Mouse (Mus musculus) kidney, postnatal 10 days (tissue): ENCODE data around the gene Nckipsd.

Source experiments
- DNase-seq: peaks from one replicate; pipeline ENCODE4 v3.0.0; 2021; ENCODE audit warnings: mixed read lengths

Nckipsd gene

DNA sequence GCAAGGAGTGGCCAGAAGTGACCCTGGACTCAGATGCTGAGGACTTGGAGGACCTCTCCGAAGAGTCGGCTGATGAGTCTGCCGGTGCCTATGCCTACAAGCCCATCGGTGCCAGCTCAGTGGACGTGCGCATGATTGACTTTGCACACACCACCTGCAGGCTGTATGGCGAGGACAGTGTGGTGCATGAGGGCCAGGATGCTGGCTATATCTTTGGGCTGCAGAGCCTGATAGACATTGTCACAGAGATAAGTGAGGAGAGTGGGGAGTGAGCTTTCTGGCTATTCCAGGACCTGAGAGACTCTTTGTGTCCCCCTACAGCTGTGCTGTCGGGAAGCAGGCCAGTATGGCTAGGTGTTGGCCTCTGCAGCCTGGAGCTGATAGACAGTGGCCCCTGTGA, 2.4 kb upstream of the Nckipsd start:
- no peak for DNase-seq

DNA sequence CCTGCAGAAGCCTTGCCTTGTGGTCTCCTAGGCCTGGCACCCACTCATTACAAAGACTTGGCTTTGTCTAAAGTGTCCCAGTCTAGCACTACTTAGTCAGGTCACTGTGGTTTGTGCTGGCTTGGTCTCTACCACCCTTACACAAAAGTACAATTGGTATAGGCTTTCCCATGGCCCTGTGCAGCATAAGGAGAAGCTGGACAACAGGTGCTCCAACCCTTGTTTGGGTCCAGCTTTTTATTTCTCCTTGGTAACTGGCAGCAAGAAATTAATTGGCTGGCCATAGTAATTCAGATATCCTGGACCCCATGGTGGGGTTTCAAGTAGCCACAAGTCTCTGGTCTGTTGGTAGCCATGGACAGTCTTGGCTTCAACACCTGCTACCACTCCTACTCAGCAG, 1.8 kb upstream of the Nckipsd start:
- no peak for DNase-seq

DNA sequence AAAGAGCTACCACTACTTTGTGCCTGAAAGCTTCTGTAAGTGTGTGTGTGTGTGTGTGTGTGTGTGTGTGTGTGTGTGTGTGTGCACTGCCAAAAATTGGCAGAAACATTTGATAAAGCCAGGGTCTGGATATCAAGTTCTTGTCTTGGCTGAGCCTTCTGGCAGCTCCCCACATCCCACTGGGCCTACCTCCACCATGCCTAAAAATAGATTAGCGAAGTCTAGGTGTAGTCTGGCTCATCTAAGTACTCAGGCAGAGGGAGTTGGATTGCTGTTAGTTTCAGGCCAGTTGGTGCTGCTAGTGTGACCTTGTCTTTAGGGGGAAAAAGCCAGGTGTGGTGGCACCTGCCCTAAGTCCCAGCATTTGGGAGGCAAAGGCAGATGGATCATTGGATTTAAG, 1.3 kb upstream of the Nckipsd start:
- no peak for DNase-seq

DNA sequence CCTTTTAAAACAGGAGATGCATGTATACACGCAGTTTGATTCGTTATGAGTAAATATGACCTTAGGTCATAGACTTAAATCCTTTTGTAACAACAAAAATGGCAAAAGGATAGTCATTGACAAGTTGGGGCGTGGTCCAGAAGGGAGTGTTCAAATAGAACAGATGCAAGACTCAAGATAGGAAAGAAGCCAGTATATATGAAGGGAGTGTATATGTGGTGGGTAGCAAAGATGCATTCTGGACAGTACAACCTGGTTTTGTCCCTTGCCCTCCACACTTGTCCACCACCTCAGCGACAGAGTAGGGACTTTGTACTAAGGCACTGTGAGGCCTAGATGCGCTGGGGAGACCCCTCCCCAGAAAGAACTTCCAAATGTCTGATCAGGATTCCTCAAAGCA, 494 bp upstream of the Nckipsd start:
- no peak for DNase-seq

GRCm38 (mm10) chr9:108809188-108809587, 1.0 kb downstream of the Nckipsd start:
- peak; percentile 62 for DNase-seq

GRCm38 (mm10) chr9:108809723-108810122, 1.6 kb downstream of the Nckipsd start:
- no peak for DNase-seq

GRCm38 (mm10) chr9:108810516-108810915, 2.3 kb downstream of the Nckipsd start:
- no peak for DNase-seq

DNA sequence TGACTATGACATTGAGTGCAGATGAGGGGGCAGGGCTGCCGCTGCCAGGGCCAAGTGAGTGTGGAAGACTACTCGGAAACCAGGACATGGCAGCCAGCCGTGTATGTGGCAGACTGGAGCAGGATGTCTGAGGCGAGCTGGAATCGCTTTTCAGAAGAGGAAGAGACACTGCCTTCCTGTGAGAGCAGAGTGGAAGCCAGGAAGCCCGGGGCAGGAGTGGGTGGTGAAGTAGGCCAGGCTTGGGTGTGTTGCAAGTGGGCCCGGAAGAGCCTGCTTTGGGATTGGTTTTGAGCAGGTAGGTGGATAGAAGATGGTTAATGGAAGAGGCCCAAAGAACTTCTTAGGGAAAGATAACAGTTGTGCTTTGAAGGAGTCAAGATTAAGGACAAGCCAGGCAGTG, 7.4 kb downstream of the Nckipsd start:
- no peak for DNase-seq

- peak; percentile 80 for DNase-seq
Measured at GRCm38 (mm10) chr9:108819495-108819894, 11.3 kb downstream of the Nckipsd start.

DNA sequence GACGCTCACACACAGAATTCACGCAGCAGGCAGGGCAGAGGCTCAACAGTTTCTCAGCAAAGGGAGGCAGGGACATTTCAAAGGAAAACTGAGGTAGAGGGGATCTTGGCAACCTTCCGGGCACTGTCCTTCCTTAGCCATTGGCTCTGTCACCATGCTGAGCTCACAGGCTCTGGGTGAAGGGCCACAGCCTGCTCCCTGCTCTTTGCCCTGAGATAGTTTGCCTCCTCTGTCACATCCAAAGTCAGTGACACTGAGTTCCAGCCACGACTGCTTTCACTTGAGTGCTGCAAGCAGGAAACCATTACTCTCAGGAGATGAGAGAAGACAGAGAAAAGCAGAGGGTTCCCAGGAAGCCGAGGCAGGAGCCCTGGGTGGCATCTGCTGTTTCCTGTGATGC, 11.9 kb downstream of the Nckipsd start:
- DNase-seq = no peak

- no peak for DNase-seq
Measured at GRCm38 (mm10) chr9:108824144-108824685, 16.0 kb downstream of the Nckipsd start.

- DNase-seq = no peak
Measured at GRCm38 (mm10) chr9:108824755-108825413, 16.7 kb downstream of the Nckipsd start.

DNA sequence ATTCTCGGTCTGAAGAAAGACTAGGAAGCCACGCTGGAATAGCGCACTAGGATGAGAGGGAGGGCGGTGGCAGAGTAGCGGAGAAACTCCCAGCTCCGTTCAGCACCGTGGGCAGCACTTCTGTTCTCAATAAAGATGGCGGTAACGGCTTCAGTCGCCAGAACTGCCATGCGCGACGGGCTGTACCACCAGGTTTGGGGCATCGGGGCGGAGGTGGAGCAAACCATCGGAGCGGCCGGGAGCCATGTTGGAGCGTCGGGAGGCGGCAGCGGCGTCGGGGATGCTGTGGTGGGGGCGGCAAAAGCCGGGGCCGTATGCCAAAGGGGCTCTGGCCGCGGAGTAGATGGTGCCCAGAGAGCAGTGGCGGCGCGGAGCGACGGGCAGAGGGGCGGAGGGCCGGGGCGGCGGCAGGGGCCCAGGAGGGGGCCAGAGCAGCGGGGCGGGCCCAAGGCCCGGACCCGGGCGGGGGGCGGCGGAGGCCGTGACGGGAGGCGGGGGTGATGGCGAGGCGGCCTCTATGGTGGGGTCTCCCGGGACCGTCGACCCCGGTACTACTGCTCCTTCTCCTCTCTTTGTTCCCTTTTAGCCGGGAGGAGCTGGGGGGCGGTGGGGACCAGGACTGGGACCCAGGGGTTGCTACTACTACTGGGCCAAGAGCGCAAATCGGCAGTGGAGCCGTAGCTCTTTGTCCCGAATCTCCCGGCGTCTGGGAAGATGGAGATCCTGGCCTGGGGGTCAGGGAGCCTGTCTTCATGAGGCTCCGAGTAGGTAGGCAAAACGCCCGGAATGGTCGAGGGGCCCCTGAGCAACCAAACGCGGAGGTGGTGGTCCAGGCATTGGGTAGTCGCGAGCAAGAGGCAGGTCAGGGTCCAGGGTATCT, 17.9 kb downstream of the Nckipsd start, which contains the start of gene Celsr3:
Gene Celsr3 (plus strand): TSS at position 501 of the 880 bp plus-strand sequence.
- peak; percentile 78 for DNase-seq

GRCm38 (mm10) chr9:108826700-108827340, 18.7 kb downstream of the Nckipsd start:
- DNase-seq = peak; percentile 86

- DNase-seq = no peak
Measured at GRCm38 (mm10) chr9:108827454-108827853, 19.3 kb downstream of the Nckipsd start.

DNA sequence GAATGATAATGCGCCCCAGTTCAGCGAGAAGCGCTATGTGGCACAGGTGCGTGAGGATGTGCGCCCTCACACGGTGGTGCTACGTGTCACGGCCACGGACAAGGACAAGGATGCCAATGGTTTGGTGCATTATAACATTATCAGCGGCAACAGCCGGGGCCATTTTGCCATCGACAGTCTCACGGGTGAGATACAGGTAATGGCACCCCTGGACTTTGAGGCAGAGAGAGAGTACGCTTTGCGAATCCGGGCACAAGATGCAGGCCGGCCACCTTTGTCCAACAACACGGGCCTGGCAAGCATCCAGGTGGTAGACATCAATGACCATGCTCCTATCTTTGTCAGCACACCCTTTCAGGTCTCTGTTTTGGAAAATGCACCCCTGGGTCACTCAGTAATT, 19.7 kb downstream of the Nckipsd start:
- no peak for DNase-seq

GRCm38 (mm10) chr9:108831637-108832036, 23.5 kb downstream of the Nckipsd start:
- DNase-seq = no peak

GRCm38 (mm10) chr9:108832390-108833108, 24.4 kb downstream of the Nckipsd start:
- DNase-seq = peak; percentile 96

- DNase-seq = peak; percentile 82
Measured at GRCm38 (mm10) chr9:108842989-108843388, 34.8 kb downstream of the Nckipsd start.

DNA sequence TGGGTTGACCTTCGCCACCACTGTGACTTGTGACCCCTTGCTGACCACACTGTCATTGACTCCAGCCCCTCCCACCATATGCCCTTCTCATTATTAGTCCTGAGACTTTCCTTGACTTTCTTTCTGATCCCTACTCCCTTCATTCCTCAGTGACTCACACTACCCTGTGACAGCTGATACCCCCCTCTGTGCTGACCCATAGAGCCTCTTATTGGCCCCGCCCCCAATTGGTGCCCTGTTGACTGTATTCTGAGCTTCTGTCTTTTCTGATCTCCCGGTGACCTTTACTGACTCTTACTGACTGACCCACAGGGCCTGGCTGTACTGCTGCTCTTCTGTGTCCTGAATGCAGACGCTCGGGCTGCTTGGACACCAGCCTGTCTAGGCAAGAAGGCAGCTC, 37.2 kb downstream of the Nckipsd start:
- no peak for DNase-seq

DNA sequence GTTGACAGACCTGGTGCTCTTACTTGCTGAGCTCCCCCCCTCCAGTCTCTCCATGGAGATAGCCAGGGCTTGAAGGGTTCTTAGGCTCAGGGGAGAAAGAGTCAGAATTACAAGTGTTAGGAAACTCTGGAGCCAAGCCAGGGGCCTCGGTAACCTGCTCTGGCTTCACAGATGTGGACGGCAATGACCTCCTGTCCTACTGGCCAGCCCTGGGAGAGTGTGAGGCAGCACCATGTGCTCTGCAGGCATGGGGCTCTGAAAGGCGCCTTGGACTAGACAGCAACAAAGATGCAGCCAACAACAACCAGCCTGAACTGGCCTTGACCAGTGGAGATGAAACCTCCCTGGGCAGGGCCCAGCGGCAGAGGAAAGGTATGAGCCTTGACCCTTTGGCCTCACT, 39.2 kb downstream of the Nckipsd start:
- peak; percentile 34 for DNase-seq

- no peak for DNase-seq
Measured at GRCm38 (mm10) chr9:108848419-108848818, 40.3 kb downstream of the Nckipsd start.

DNA sequence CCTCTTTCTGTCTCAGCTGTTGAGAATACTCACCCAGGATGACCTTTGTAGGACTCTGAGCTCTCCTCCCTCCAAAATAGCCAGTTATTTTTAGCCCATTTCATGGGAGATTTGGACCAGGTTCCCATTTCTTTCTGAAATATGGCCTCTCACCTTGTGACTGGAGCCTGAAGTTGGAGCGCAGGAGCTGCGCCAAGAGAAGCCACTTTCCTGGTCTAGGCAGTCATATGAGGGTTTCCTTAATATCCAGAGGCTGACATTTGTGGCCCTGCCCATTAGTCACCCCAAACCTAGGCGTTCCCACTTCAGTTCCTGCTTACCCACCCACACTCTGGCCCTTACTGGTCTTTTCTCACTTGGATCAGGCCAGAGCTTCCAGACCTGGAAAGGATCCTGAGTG, 44.8 kb downstream of the Nckipsd start, which contains the start of gene Slc26a6:
Gene Slc26a6 (plus strand): TSS at position 308 of the 400 bp plus-strand sequence.
- no peak for DNase-seq
